Mouse (Mus musculus) E14TG2a.4 (cell line): ENCODE results near the gene Galns.

Source experiments
- CTCF ChIP-seq: conservative IDR thresholded peaks from 2 replicates; pipeline ENCODE4 v1.5.1; 2014; ENCODE audit warnings: low read length
- NANOG ChIP-seq: IDR thresholded peaks from 2 replicates; pipeline ENCODE4 v1.6.1; 2014; ENCODE audit warnings: borderline replicate concordance, low read length, mixed read lengths
- POU5F1 ChIP-seq: IDR thresholded peaks from 2 replicates; pipeline ENCODE4 v1.6.1; 2014; ENCODE audit warnings: low read length, borderline replicate concordance

DNA sequence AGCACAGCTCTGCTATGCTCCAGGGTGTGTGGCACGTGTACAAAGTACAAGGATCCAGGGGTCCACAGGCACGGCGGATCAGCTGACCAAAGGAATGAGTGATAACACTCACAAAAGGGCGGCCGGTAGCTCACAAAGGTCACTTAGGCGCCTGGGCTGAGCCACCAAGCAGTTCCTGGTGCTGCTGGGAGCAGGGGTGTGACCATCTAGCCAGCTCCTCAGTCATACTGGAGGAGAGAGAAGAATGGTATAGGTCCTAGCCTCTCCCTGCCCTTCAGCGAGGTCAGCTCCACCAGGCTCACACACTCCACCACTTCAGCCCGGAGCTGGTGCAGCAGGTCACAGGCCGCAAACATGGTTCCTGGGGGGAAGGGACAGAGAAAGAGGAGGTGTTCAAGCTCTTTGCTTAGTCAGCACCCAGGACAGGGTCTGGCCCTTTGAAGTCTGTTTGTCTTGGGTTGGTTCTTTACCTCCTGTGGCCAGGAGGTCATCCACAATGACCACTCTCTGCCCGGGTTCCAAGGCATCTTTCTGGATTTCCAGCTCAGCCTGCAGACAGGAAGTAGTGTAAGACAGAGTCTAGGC, 36.5 kb downstream of the Galns start:
- no peak for TF ChIP-seq CTCF
- no peak for TF ChIP-seq NANOG
- no peak for TF ChIP-seq POU5F1
